Comparison of ENCODE assay signal across 15 mouse cellular contexts in genomic region chr6:118376023-118376422, GRCm38 (mm10). TPM values are rescaled to one million over a fixed set of nuclear protein-coding genes. Genes with fewer than 3 reads are reported as not detected.
DNase-seq lines count a peak whose midpoint lies in the region; ATAC-seq and TF ChIP-seq lines count a peak whose summit lies in the region.
"Had no signal": no experiment of that assay in that cellular context is flagged by ENCODE, and none has a peak within 500 bp of the region (broad histone marks: within the 10 kb centered on the region; RNA-seq: fewer than 3 reads in every experiment).

No protein-coding gene starts in this region.

- no peaks in the 10 kb centered on the region for H3K36me3 ChIP-seq in limb, embryonic 11.5 days (ENCODE audit: control insufficient read depth, insufficient read depth, low read length)
- H3K36me3 ChIP-seq: G1E; limb, embryonic 15.5 days; lung, embryonic 15.5 days had no signal

- no peaks in the 10 kb centered on the region for H3K9me3 ChIP-seq in limb, embryonic 11.5 days (ENCODE audit: control insufficient read depth, low read length)
- H3K9me3 ChIP-seq: G1E; limb, embryonic 15.5 days; lung, embryonic 15.5 days; megakaryocyte, embryonic 14.5 days had no signal

- peak; percentile 35 for DNase-seq in gastrocnemius, adult 2 months
- DNase-seq in gastrocnemius, postnatal 36 days: no peak
- DNase-seq in kidney, postnatal 10 days: peak; percentile 60
- no peak for DNase-seq in kidney, adult 8-10 months
- peak; percentile 13 to 25 for DNase-seq in heart, adult 9 months (ENCODE audit: low spot score in 2 of 2)
- DNase-seq in limb, embryonic 11.5 days (ENCODE audit: low spot score): peak; percentile 44
- DNase-seq in left cerebral cortex, adult 18-20 months (ENCODE audit: low spot score in 2 of 2): no peak
- DNase-seq in frontal cortex, adult 2 months (ENCODE audit: extremely low spot score in 1 of 2, low spot score in 1 of 2): no peak
- DNase-seq: B cell, adult 2 months; cerebellum, adult 11 months; thymus, adult 18-20 months had no signal

- no peaks in the 10 kb centered on the region for H3K27me3 ChIP-seq in limb, embryonic 11.5 days (ENCODE audit: control insufficient read depth, insufficient read depth, low read length)

- no peak overlapping the region for H3K4me2 ChIP-seq in limb, embryonic 11.5 days (ENCODE audit: low read depth, severe bottlenecking)
- H3K4me2 ChIP-seq: limb, embryonic 15.5 days; lung, embryonic 15.5 days had no signal

- ATAC-seq in limb, embryonic 11.5 days (ENCODE audit: insufficient number of reproducible peaks, low FRiP score, low TSS enrichment, low read depth): no peak

- intact Hi-C loops in gastrocnemius, adult 2 months (cut with DNase I): no loop called here
- intact Hi-C loops in gastrocnemius, postnatal 36 days (cut with DNase I): loop anchor here (10.0 kb wide), 1 partner anchor 441 kb away; the partner anchor contains the start of gene Fxyd4

- WGBS in limb, embryonic 11.5 days: 7% methylated on average over 10 of the region's 10 CpGs

- no peak for TF ChIP-seq CTCF in gastrocnemius, adult 2 months (IDR thresholded peaks at IDR 0.05)

- no peak overlapping the region for H3K4me3 ChIP-seq in gastrocnemius, adult 2 months
- no peak overlapping the region for H3K4me3 ChIP-seq in limb, embryonic 11.5 days (ENCODE audit: low read depth, low read length)
- H3K4me3 ChIP-seq: limb, embryonic 15.5 days; lung, embryonic 15.5 days had no signal

- peaks cover 8% of the 10 kb centered on the region for H3K4me1 ChIP-seq in limb, embryonic 11.5 days (ENCODE audit: control insufficient read depth, insufficient read depth, low read length)
- H3K4me1 ChIP-seq: lung, embryonic 15.5 days had no signal

- H3K27ac ChIP-seq in gastrocnemius, adult 2 months: no peak overlapping the region
- H3K27ac ChIP-seq in limb, embryonic 11.5 days (replicated peaks; ENCODE audit: low read depth, low read length): no peak overlapping the region
- H3K27ac ChIP-seq: limb, embryonic 15.5 days; lung, embryonic 15.5 days had no signal

- H3K9ac ChIP-seq in limb, embryonic 11.5 days (ENCODE audit: low read length): no peak overlapping the region
- H3K9ac ChIP-seq: limb, embryonic 15.5 days; lung, embryonic 15.5 days had no signal

RNA-seq across cellular contexts. Expression of gene Bms1, which starts 43.3 kb away (rescaled TPM):
- total RNA-seq in gastrocnemius, adult 2 months (2021): 10 to 100 TPM; 26.3 to 27.0 TPM
- 10 to 100 TPM; 23.0 to 23.3 TPM for total RNA-seq in gastrocnemius, postnatal 36 days (2021)
- 52.5 and 64.5 TPM in 2 replicates for polyA plus RNA-seq in limb, embryonic 11.5 days (2014; fragmentation: Nextera tagmentation; extraction: Ambion mirVana)
- 10 to 100 TPM; 30.2 to 30.3 TPM for total RNA-seq in left cerebral cortex, adult 18-20 months (2021)
- polyA plus RNA-seq in frontal cortex, adult 2 months (2012; rRNA removed): 23.1 and 27.8 TPM in 2 replicates

Comparison
In these comparisons a context has a peak if more than half of its experiments do, and no peak if none do; other contexts are left out.
1. DNase-seq: peak in gastrocnemius, adult 2 months (single experiment), kidney, postnatal 10 days (single experiment), heart, adult 9 months (2 of 2) and limb, embryonic 11.5 days (single experiment); none in gastrocnemius, postnatal 36 days (0 of 2), kidney, adult 8-10 months (0 of 2), left cerebral cortex, adult 18-20 months (0 of 2) and frontal cortex, adult 2 months (0 of 2).